Mouse (Mus musculus) heart, adult 9 months (tissue): ENCODE results near the gene Prmt1.

Source experiments
- DNase-seq, 2 experiments: peaks; one replicate each; pipeline ENCODE4 v3.0.0; 2022; ENCODE audit warnings: low spot score in 2 of 2

The Prmt1 gene

DNA sequence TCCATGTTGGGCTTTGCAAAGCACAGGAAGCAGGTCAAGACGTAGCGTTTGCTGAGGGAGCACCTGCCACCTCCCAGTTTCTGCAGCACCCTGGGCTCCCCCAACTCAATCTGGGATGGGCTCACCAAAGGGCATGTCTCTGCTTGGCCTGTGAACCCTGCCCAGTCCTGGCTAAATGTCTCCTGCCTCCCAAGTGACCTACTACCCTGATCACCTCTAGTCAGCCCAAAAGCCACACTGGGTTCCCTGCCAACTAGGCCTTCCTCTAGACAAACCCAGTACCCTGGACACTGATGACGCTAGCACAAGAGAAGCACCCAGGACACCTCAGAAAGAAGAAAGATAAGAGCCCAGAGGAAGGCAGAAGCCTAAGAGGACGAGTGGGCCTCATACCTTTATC, 26.5 kb upstream of the Prmt1 start:
- no peak for DNase-seq

DNA sequence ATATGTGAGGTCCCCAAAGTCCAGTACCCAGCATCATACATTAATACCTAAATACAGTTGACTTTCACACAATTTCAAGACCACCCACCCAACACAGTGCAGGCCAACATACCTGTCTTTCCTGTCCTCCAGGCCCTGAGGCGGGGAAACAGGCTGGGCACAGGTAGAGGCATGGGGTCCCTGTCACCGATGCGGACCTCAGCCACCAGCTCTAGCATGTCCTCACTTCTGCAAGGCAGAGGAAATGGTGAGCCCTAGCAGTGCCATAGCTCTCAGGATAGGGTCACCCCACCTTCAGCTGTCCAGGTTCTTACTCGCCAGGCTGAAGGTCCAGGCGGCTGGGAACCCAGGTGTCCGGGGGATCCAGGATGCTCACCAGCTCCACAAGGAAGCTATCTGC, 25.6 kb upstream of the Prmt1 start:
- no peak for DNase-seq

DNA sequence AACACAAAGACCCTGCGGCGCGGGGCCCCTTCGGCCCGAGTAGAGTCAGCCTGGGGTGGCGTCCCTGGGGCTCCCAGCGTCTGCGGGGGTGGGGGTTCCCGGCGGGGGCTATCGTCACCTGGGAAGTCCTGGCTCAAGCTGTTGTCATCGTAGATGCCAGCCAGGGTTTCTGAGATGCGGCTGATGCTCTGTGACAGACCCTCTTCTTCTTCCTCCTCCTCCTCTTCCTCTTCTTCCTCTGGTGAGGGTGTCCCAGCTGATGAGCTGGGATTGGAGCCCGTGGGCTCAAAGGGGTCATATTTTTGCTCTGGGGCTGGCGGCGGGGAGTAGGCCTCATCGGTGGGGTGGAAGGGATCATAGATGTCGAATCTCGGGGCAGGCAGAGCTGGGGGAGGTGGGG, 22.0 kb upstream of the Prmt1 start:
- no peak for DNase-seq

DNA sequence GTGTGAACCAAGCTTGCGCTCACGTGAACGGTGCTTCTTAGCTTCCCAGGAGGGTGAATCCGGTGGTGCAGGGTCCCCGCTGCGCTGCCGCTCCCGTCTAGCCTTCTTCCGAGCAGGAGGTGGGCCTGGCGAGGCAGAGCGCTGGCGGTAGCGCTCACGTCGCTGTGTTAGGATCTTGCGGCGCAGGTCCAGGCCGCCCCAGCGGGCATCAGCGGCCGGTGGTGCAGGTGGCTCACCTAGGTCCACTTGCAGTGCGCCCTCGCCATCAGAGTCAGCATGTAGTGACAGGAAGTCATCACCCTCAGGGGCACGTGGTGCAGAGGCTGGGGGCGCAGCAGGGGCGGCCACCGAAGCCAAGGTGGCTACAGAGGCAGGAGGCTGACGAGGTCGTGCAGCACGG, 21.5 kb upstream of the Prmt1 start:
- DNase-seq = no peak

DNA sequence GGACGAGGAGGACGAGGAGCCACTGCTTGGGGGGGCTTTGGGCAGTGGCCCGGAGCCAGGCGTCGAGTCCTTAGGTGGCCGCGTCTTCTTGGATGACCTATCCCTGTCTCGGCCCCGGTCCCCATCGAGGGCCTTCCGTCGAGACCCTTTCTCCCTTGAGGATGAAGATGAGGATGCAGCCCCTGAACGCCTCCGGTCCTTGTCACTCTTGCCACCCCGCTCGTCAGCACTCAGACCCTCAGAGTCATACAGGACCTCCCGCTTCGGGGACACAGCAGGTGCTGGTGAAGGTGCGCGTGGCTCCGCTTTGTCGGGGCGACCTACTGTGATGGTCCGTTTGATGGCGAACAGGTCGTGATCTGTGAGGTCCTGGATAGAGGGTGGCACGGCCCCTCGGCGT, 20.8 kb upstream of the Prmt1 start:
- DNase-seq = no peak

DNA sequence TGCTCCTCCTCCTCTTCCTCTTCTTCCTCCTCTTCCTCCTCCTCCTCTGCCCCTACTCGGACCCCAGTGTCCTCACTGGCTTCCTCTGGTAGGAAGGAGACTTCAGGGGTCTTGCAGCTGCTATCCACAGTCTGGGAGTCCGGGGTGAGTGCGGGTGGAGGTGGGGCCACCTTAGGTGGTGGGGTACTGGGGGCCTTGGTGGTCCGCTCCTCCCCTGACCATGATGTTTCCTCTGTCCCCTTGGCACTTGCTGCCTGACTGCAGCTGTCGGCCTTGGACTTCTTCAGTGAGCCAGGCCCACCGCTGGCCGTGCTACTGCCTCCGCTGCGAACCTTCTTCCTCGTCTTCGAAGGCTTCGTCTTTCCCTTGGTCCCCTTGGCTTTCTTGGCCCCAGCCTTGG, 20.1 kb upstream of the Prmt1 start:
- no peak for DNase-seq

DNA sequence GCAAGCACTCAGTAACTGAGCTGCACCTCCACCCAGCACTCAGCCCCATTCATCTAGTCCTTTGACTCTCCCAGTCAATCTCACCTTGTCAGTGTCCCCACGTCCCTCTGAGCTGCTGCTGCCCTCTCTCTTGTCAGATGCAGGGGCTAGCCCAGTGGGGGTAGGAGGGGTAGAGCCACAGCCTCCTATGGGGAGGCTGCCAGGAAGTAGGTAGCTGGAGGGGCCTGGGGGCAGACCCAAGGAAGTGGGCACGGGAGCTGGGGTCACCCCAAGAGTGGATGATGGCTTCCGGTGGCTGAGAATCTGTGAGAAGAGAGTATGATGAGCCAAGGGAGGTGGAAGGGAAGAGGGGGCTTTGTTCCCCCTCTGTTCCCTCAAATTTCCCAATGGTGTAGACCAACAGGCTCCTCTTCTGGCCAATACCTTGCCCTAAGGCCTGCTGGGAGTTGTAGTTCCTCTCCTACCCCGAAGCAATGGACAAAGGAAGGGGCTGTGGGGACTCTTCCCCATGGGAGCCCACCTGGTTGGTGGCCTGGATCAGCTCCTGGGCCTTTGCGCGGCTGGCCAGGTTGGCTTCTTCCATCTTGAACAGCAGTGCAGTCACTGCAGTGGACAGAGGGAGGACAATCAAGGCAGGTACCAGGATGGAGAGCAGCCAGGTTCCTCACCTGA, 19.1 kb upstream of the Prmt1 start:
- DNase-seq = no peak

DNA sequence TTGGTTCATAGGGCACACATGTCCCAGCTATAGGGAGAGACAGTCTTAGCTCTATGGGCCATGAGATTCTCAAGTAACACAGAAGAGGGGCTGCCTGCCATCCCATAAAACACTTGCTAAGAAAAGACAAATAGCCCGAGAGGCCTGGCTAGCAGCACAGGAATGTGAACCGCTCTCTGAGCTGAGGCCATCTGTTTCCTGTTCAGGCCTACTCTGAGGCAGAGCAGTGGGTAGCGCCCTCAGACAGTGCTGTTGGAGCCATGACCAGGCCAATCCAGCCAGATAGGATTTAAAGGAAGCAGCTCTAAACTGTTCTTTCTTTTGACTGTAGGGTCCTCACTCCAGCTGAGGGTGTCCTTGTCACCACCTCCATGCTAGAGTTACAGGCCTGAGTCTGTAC, 18.2 kb upstream of the Prmt1 start:
- DNase-seq = no peak

DNA sequence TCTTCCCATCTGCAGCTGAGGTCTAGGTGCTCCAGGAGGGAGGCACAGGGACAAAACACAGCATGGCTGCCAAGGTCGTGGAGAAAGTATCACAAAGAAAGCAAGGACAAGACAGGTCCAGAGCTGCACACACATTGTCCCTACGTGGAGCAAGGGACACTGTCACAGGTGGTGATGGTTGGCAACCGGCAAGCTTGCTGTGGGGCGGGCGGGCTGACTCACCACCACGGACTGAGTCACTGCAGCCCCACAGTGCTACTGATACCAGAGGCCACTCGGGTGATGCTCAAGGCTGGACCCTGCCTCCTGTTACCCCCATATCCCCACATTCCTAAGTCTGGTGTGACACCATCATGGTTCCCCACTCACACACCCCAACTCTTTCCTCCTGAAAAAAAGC, 16.1 kb upstream of the Prmt1 start:
- DNase-seq = no peak

DNA sequence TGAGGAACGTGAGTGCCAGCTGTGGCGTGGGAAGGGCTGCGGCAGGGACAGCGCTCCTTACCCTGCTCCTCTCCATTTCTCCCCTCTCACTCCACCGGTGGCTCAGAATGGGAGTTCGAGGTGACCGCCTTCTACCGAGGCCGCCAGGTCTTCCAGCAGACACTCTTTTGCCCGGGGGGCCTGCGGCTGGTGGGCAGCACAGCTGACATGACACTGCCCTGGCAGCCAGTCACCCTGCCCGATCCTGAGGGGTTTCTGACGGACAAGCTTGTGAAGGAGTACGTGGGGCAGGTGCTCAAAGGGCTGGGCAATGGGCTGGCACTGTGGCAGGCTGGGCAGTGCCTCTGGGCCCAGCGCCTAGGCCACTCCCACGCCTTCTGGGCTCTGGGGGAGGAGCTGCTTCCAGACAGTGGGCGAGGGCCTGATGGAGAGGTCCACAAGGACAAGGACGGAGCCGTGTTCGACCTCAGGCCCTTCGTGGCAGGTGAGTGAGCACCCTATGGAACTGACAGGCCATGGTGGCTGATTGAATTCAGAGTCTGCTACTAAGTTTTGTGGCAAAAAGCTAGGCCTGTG, 14.3 kb upstream of the Prmt1 start:
- no peak for DNase-seq

DNA sequence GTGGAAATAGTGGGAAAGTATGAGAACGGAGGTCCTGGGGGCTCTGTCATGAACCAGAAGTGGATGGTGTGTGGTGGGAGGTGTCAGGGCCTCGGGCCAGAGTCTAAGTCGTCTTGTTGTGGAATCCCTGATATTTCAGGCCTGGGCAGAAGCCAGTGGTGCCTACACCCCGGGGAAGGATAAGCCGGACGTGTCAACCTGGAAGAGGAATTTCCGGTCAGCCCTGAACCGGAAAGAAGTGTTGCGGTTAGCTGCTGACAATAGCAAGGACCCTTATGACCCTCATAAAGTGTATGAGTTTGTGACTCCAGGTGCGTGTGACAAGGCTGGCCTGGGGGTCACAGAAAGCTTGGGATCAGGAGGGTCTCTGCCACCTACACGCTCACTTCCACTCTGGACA, 13.4 kb upstream of the Prmt1 start:
- no peak for DNase-seq

DNA sequence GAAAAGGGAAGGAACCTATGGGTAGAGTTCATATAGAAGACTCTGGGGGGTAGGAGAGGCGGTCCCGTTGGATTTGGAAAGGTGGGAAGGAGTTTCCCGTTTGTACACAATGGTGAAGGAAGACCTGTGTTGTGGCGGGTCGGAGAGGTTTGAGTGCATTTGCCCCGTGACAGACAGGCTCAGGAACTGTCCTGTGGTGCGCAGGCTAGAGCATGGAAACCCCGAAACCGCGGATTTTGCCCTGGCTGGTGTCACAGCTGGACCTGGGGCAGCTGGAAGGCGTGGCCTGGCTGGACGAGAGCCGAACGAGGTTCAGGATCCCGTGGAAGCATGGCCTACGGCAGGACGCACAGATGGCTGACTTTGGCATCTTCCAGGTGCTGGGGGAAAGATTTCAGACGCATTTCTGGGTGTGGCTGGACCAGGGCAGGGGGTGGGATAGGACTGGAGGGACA, 12.2 kb upstream of the Prmt1 start, which contains the start of gene Bcl2l12:
Bcl2l12 (minus strand) TSS at position 212 of the 455 bp plus-strand sequence.
- DNase-seq = peak; percentile 44 to 52

DNA sequence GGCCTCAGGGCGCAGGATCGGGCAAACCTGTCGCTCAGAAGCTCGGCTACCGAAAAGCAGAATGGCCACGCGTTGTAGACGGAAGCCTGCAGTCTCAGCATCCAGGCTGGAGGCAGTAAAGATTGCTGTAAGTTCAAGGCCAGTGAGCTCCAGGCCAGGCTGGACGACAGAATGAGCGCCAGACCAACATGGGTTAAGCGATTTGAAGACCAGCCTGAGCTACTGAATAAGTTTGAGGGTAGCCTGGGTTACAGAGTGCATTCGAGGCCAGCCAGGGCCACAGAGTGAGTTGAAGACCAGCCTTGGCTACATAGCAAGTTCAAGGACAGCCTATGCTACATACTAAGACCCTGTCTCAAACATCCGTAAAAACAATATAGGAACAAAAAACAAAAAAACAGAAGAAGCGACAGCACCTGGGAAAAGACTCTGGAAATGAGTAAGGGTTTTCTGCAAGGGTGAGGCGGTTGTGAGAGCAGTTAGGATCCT, 11.6 kb upstream of the Prmt1 start:
- DNase-seq = no peak

DNA sequence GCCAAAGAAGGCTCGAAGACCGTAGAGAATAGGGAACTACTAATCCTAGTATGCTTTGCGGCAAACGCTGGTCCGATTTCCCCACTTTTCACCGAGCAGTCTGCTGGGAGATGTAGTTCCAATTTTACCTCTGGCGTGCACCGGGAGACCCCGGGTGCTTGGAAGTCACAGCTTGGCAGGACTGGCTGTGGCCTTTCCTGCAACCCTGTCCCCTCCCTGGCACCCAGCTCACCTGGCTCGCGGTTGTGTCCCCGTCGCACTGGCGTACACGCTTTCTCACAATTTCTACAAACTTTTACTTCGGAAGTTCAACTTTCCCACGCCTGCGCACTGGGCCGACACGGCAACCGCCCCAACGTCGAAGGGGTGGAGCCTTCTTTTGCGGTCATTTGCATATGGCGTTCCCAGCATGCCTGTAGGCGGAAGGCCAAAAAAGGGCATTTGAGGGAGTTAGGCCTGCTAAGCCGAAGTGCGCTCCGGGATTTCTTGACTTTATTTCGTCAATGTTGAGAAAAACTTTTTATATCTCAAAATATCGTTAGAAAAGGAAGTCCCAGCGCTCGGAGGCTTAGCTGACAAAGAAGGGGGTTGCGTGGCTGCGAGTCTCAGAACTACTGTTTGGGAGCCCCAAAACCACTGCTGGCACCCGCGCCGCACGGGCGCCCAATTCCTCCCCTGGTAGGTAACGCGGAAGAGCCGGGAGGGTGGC, 11.0 kb upstream of the Prmt1 start, which contains the start of gene Irf3:
Irf3 (plus strand) TSS at position 418 of the 709 bp plus-strand sequence.
- peak; percentile 96 to 98 for DNase-seq

DNA sequence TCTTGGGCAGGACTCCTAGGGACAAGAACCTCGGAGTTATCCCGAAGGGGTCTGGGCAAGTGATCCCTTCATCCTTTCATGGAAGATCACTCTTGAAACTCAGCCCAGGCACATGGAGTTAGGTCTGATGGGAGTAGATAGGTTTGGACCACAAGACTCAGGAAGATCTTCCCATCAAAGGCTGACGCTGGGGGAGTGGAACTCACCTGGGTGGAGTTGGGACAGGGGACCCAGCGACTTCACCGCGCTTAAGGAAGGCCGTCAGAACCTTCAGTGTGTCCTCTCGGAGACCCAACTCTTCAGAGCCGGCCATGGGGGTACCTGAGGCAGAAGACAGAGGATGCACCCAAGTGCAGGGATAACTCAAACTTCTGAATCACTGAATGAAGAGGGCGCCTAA, 10.3 kb upstream of the Prmt1 start:
- DNase-seq = no peak

DNA sequence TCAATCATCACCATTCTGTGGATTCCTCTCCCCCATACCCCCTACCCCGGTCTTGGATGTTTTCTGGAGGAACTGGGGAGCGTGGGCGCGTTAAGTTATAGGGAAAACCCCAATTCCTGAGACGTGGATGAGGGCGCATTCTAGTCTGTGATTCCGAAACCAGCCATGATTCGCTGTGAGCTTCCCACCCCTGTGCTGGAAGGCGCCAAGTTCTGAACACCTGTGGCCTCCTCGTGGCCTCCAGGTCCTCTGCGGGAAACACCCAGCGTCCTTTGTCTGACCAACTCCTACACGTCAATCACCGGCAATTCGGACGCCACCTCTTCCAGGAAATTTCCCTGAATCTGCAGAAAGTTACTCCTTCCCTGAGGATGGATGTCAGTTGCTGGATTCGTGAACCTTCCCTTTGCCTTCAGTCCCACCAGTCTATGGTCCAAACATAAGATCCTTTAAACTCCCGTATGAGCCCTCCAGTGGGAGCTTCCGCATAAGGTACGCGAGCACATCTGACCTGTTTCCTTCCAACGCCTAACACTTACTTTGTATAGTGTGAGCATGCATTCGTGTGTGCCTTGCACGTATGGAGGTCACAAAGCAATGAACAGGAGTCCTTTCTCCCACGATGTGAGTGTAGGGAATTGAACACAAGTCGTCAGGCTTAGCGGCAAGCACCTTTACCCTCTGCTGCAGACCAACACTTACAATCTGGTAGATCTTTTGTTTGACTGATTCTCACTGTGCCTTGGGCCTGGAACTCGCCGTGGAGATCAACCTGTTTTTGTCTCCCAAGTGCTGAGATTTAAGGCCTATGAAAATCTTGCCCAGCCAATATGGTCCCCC, 731 bp upstream of the Prmt1 start:
- DNase-seq = no peak

DNA sequence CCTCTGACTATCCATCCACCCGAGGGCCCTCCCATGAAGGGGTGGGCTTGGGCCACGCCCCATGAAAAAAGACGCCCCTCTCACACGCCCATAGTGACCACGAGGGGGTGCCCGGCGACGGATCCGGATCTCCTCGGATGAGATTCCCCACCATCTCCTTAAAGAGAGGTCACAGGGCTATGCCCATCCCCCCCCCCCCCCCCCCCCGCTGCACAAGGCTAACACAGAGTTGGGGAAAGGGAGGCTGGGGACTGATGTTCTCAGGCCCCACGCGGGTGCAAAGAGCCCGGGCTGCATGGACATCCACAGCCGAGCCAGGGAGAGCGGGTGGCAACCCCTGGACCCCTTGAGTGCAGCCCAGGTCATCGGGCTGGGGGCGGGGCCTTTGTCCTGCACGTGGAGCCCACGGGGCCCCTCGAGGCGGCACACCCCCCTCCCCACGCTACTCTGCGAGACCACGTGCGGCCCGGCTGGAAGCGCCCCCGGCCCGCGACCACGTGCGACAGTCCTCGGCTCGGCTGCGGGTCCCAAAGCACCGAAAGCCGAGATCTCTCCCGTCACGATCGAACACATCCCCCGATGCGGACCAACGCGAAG, 675 bp downstream of the Prmt1 start:
- DNase-seq = peak; percentile 66 to 80

DNA sequence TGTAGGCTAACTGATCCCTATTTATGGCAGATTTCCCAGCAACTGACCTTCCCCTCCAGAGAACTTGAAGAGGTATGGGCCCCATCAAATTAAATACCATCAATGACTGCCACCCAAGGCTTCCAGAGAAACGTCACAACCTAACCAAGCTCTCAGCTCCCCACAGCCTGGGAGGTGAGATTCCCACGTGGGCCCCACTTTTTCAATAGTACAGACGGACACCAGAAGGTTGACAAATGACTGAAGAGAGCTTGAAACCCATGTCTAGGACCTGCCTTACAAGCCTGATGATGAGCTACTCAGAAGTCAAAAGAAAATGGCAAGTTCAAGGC, 1.6 kb downstream of the Prmt1 start:
- no peak for DNase-seq

DNA sequence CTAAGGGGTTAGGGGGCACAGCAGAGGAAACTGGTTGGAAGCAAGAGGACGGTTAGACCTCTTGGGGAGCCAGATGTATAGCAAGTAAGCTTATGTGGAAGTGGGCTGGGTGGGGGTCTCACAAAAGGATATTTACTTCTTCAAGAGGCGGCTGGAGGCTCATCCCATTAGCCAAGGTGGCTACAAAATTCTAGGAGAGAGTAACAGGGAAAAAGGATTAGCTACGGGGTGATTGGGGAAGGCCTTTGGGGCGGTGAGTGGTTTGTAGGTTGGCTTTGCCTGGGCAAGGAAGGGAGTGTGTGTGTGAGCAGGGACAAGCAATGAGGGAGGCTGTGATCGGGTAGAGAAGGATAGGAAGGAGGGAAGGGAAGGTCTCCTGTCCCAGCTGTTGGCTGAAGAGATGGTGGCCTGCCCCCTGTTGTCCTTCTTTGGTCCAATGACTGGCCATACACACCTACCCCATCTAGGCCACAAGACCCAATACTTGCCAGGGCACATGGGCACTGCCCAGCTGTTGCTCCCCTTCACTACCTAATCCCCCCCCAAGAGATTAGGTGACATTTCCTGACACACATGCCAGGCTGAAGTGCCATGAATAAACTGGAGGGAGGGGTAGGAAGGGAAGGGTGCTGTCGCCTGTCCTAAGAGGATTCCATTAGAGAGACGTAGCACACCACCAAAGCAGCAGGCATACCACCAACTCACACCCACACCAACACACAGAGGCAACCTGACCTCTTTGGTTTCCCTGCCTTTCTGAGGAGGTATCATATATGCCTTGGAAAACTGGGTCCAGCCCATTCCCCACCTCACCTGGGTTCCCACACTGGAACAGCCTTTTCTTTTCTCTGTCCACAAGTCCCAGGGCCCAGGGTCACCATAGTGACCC, 2.2 kb downstream of the Prmt1 start:
- no peak for DNase-seq

DNA sequence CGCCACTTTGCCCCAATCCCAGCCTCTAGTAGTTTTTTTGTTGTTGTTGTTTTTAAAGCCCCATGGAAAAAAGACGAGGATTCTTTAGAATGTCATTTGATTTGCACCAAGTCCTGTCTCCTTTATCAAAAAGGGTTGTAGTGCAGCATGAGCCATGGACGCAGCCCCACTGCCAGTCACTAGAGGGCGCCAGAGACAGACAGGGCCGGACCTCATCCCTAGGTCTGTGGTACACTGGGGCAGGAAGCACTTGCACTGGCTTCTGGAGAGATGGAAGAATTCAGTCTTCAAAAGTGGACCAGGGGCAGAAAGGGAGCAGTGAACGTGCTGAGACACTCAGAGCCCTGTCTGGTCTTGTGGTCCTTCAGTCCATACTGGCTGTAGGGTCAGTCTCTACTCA, 3.3 kb downstream of the Prmt1 start:
- peak; percentile 71 to 83 for DNase-seq

DNA sequence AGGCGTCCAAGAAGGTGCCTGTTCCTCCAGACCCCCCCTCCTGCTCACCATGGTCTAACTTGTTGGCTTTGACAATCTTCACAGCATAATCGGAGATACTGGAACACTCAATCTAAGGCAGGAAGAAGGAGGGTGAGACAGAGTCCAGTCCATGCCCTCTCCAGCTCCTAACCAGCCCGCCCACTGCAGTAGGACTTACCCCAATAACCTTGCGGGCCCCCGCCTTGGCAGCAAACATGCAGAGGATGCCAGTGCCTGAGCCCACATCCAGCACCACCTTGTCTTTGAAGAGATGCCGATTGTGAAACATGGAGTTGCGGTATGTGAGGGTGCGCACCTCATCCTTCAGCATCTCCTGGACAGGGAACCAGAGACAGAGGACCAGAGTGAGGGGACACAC, 4.8 kb downstream of the Prmt1 start:
- DNase-seq = no peak
